Mouse (Mus musculus): ENCODE results near the gene Cdh13. TPM values are rescaled to one million over a fixed set of nuclear protein-coding genes. Genes with fewer than 3 reads are reported as not detected.

The Cdh13 gene
- total RNA-seq, 2 experiments from 2014 or later: 178 to 201 TPM

DNA sequence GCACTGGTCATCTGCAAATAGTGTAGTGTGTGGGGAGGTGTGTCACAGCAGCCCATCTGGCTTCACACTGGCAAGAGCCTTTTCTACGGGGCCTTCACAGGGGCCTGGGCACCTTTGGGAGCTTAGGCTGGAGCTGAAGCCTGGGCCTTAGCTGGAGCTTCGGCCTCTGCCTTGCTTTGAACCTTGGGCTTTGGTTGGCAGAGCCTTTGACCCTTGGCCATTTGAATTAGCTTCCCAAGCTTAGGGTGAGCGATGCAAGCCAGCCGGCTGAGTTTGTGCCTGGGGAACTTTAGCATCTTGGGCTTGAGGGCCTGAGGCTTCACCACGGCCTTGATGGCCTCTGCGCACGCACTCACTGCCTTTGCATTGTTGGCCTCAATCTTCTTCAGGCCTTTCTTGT is 98.1 kb downstream of the Cdh13 start:
- DNase-seq: no peak

- no peak for DNase-seq
Measured at GRCm38 (mm10) chr8:118384314-118384713, 100.8 kb downstream of the Cdh13 start.

- no peak for DNase-seq
Measured at GRCm38 (mm10) chr8:118389456-118389855, 105.9 kb downstream of the Cdh13 start.

DNA sequence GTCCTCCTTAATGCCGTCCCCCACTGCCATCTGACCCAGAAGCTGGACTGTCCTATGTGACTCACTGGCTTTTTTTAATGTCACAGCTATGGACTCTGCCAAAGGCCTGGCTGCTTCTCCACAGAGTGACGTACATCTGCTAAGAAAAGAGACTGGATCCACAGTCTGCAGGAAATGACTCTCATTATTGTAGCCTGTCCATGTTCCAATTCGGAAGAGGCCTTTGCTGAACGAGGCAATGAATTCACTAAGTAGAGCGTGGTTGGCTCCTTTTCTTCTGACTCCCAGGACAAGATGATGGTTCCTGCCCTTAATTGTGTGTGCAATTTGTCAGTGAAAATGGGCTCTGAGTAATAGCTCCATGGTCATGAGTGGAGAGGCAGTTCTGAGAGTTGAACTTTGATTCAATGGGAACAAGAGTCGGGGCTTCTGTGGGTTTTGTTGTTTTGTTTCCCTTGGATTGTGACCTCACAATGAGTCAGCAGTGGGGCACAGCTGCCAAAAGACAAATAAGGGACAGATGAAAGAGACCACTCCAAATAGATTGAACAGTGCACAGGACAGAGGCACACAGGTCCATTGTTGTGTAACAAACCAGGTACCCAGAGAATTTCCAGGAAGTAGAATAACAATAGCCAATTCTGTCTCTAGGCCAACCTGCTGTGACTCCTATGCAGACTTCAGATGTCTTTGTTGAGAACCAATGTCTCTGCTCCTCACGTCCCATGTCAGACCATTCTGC is 110.5 kb downstream of the Cdh13 start:
- peak; percentile 69 for DNase-seq

GRCm38 (mm10) chr8:118395178-118395577 is 111.6 kb downstream of the Cdh13 start:
- no peak for DNase-seq

DNA sequence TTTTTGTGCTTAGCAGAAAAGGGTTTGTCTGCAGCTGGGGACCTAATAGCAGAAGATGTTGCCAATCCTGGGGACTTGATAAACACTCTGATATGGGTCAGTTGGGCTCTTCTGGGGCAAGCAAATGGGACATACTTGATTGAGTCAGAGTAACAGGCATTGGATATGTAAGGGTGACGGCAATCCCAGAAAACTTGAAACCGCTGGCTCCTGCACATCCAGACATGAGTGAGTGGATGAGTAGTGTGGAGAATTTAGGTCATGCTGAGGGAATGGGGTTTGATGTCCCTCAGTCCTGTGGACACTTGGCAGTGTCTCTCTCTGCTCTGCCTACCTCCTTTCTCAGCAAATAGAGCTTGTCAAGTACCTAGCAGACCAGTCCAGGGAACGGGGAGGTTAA is 121.3 kb downstream of the Cdh13 start:
- DNase-seq: no peak

- no peak for DNase-seq
Measured at GRCm38 (mm10) chr8:118407322-118407721, 123.8 kb downstream of the Cdh13 start.

- no peak for DNase-seq
Measured at GRCm38 (mm10) chr8:118409396-118409795, 125.9 kb downstream of the Cdh13 start.

- DNase-seq: no peak
Measured at GRCm38 (mm10) chr8:118410341-118410970, 126.9 kb downstream of the Cdh13 start.

DNA sequence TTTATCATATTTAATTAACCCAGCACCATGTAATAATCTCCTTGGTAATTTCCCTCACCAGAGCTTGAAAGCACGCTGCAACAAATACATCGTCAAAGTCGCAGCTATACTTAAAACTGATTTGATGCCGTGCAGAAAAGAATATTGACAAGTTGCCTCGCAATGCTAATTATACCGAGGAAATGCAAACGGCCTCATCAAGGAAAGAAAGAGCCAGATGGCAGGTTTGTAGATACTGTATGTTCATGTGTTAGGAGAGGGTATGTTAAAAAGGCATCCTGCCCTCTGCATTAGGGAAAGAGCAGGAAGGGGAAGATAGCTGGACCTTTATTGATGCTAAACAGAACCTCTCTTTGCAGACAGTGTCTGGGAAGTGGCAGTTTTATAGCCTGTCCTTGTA is 132.1 kb downstream of the Cdh13 start:
- no peak for DNase-seq

DNA sequence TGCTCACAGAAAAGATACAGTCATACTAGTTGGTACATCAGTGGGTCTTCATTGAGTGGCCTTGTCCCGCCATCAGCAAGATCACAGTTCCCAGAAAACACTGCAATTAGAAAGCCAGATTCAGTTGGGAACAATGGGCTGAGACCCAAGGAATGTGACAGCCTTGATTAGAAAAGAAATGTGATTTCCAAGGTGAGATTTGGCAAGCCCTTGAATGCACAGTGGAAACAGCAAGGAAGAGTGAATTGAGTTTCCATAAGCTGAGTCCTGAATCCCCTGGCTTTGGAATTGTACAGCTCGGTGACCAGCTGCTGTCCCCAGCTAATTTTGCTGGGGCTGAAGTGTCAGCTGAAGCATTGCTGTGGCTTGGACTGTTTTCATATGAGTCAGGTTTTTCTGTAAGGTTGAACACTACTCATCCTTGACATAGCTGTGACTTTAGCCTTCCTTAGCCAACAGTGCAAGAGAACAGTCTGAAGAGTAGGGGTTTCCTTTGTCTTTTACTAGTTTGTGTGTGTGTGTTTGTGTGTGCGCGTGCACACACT is 133.3 kb downstream of the Cdh13 start:
- DNase-seq: no peak

DNA sequence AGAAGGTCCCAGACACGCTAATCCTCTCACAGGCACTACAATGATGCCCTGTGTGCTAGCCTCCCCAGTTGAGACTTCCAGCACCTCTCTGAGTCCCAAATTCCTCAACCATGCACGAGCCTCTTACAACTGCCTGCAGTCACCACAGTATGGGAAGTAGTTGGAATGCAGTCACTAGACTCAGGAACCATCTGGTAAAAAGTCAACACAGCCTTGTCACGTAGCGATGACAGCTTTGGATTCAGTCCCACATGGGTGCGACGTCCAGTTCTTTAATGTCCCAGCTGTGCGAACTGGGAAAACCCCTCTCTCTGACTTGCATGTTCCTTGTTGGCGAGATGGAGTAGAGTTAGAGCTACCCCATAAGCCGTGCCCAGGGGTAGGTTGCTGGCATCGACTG is 139.1 kb downstream of the Cdh13 start:
- peak; percentile 54 for DNase-seq

DNA sequence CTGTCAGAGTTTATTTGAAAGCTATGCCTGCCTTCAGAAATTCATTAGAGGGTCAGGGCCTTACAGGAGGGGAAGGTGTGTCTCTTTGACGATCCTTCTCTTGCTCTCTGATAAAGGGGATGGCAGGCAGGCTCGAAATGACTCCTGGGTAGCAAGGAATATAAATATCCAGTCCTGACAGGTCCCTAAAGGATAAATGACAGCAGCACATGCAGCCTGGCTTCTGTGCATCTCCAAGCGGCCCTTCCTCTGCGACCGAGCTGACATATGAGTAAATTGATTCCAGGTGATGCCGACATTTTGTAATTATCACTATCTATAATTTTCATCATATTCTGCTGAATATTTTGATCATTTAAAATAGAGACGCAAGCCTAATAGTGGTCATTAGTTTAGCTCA is 145.4 kb downstream of the Cdh13 start:
- DNase-seq: no peak

DNA sequence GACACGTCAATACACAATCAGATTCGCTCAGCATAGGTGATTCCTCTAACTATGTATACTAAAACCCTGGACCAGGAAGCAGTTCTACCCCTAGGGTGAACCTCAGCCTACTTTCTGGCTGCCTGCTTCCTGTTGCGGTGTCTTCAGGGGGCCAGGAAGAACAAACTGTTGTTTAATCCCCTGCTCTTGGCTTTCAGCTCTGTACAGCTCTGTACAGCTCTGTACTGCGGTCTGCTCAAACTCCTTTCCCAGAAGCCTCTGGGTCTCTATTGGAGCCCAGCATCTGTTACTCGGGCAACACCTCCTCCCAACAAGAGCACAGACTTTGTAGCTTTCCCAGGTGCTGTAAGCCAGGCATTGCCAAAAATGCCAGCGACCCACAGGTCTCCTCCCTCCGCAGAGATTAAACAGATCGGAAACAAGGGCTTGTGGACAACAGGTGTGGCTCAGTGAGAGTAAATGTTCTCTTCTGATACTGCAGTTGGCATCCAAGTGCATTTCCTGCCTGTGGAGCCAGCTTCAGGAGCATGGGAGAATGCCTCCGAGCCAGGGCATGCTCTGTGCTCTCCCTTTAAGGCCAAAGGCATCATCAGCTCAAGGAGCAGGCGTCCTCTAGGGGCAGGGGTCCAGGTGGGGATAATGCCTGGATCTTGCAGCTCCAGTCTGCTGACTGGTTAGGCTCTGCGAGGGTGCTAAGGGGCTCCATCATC is 148.4 kb downstream of the Cdh13 start:
- no peak for DNase-seq

DNA sequence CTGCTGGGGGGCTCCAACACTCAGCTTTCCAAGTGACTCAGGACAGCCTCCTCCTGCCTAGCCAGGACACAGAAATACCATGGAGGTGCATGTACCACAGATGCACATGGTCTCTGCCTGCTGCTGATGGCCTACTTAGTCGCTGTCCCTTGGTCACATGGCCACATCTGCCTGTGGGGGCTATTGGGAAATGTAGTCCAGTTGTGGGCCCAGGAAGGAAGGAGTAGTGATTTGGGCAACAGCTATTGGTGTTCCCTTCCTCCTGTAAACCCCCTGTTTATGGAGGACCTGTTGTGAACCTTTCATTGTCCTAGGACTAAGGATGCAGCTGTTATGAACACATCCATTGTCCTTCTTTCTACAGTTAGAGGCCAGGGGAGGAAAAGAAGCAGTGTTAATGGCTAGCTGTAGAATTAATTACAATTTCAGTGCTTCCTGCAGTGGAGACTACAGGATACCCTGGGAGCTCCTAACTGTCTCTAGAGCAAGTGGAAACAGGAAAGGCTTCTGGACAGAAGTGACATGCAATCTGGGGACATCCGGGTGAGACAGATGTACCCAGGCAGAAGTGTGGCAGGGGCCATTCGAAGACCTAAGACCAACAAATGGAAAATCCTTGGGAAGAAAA is 150.1 kb downstream of the Cdh13 start:
- DNase-seq: peak; percentile 23

- no peak for DNase-seq
Measured at GRCm38 (mm10) chr8:118436751-118437150, 153.2 kb downstream of the Cdh13 start.

DNA sequence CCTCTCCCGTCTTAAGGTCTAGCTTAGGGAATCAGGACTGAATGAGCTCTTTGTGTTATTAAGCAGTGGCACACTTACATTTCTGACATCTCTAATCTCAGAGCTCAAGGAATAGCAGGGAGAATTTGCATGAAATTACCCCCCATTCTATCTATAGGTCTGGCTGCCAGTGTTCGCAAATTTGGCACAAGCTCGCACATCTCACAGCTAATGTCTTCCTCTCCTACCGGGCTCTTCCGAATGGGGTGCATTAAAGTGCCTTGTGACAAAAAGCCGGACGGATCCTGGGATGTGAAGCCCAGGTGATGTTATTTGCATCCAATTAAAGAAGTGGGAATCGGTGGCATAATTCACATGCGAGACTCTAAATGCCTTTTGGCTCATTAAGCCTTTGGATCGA is 153.6 kb downstream of the Cdh13 start:
- no peak for DNase-seq

DNA sequence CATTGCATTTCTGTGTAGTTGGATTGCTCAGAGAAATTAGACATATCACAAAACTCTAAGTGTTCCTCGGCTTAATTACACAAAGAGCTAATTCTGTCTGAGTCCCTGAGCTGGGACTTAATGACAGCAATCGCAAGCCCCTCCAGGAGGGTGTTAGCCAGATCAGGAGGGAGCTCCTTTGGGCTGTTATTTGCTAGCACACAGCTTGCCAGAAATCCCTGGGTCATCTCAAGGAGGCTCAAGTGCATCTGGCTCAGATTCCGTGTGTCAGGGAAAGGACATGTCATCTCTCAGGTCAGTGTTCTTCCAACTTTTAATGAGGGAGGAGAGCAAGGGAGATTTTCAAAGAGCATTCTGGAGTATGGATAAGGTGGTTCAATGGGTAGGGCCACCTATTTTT is 154.3 kb downstream of the Cdh13 start:
- peak; percentile 57 for DNase-seq

DNA sequence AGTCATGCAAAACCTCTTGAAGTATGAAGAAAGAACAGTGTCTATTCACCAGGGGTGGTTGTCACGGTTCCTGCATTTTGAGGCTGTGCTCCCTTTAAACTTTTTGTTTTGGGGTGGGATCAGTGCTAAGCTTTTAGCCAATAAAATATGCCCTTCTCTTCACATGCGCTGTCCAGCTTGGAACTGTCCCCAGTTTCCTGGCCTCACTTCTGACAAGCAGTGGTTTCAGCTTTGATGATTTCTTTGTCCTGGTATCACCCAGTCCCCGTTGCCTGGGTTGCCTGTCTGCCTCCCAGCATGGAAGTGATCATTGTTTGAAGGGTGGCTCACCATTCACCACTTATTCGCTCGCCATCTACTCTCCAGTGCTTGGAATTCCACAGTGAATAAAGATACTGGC is 156.3 kb downstream of the Cdh13 start:
- DNase-seq: peak; percentile 67

DNA sequence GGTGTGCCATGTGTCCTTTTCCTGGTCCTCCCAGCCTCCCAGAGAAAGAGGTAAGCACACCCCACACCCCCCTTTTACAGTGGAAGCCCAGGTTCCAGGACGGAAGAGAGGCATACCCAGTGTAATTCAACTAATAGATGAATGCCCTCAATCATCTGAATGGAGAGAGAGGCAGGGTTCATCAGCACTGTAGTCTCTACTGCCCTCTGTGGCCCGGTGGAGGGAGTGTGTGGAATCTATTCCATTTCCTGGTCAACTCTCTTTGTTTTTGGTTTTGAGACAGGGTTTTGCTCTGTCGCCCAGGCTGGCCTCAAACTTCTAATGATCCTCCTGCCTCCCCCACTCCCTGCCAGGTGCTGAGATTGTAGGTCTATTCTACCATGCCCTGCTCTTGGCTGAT is 159.8 kb downstream of the Cdh13 start:
- DNase-seq: peak; percentile 59

DNA sequence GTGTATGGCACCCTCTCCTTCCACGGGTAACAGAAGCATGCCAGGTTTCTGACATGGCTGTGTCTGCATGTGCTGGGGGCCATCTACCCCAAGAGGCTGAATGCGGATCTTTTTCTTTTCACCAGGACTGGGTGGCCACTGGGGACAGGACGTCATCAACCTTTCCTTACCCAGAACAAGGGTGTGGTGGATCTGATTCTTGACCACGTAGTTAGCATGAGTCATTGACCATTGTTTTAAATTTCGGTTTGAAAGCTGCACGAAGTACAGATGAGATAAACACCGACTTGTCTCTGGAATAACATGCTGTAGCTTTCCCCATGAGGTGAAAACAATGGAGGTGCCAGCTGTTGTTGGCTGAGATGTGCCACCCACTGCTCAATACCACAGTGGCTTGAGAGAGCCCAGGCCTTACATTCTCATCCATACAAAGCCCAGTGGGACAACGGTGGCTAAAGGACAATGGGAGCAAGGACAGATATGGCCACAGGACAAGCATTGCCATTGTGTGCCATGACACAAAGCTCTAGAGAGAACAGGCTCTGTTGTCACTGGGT is 161.2 kb downstream of the Cdh13 start:
- peak; percentile 29 for DNase-seq

GRCm38 (mm10) chr8:118446516-118446915 is 163.0 kb downstream of the Cdh13 start:
- peak; percentile 22 for DNase-seq

- DNase-seq: no peak
Measured at GRCm38 (mm10) chr8:118448011-118448410, 164.5 kb downstream of the Cdh13 start.
